Mouse (Mus musculus) B cell, adult 2 months (primary cell): ENCODE data around the gene Olfr469.
"Not testable (repeated sequence)": the region's sequence is repeated elsewhere in the genome, so short reads cannot be mapped to it uniquely, and the experiment has no call there.

Experiments
- DNase-seq, 2 experiments: peaks; one replicate each; pipeline ENCODE4 v3.0.0; 2022

Olfr469 gene

DNA sequence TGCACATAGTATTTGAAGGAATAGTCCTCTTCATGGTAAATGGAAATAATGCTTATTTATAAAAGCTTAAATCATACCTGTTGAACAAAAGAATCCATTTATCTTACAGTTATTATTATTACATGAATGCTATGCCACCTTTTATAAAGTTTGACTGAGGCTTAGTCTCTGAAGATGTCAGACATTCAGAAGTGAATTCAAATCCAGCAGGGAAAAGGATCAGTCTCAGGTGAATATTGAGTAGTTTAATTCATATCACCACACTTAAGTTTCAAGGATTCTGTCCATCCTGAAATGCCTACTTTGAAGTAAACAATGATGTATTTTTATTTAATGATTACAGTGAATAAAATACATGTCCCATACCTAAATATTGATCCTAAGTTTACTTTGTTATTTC, at the start of gene Olfr469:
Olfr469 (minus strand) TSS at position 101 of the 400 bp plus-strand sequence.
- not testable (repeated sequence) for DNase-seq

DNA sequence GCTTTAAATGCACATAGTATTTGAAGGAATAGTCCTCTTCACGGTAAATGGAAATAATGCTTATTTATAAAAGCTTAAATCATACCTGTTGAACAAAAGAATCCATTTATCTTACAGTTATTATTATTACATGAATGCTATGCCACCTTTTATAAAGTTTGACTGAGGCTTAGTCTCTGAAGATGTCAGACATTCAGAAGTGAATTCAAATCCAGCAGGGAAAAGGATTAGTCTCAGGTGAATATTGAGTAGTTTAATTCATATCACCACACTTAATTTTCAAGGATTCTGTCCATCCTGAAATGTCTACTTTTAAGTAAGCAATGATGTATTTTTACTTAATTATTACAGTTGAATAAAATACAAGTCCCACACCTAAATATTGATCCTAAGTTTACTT, 22.0 kb upstream of the Olfr469 start, which contains the start of gene Olfr470:
Olfr470 (minus strand) TSS at position 101 of the 400 bp plus-strand sequence.
- not testable (repeated sequence) for DNase-seq

DNA sequence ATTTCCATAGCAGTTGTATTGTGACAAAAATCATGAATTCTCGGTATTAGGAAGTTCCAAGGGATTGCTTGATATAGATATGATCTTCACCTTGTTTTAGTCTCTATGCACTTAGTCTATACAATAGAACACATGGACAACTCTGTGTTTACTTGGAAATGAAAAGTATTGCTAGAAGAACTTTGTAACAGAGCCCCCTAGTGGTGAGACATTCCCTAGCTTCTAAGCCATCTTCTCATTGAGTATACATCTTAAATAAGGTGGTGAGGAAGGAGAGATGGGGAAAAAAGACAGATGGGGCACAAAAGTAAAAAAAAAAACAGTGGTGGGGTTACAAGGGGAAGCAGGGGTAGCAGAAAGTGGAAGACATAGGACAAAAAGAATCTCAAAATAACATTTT, 16.4 kb upstream of the Olfr469 start:
- DNase-seq, result no peak

DNA sequence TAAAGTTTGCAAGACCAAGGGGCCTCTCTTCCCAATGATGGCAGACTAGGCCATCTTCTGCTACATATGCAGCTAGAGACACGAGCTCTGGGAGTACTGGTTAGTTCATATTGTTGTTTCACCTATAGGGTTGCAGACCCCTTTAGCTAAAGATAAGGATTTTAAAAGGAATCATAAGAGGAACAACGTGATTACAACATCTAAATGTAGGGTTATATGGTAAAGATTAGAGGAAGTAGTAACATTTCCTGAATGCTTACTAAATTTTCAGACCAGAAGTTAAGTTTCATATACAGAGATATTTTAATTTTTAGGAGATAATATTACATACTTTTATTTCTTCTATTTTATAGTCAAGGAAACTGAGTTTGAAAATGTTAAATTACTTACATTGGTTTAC, 1.5 kb downstream of the Olfr469 start:
- DNase-seq, result not testable (repeated sequence)

DNA sequence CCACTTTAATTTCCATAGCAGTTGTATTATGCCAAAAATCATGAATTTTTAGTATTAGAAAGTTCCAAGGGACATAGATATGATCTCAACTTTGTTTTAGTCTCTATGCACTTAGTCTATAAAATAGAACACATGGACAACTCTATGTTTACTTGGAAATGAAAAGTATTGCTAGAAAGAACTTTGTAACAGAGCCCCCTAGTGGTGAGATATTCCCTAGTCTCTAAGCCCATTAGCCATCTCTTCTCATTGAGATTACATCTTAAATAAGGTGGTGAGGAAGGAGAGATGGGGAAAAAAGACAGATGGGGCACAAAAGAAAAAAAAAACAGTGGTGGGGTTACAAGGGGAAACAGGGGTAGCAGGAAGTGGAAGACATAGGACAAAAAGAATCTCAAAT, 5.9 kb downstream of the Olfr469 start:
- no peak for DNase-seq

DNA sequence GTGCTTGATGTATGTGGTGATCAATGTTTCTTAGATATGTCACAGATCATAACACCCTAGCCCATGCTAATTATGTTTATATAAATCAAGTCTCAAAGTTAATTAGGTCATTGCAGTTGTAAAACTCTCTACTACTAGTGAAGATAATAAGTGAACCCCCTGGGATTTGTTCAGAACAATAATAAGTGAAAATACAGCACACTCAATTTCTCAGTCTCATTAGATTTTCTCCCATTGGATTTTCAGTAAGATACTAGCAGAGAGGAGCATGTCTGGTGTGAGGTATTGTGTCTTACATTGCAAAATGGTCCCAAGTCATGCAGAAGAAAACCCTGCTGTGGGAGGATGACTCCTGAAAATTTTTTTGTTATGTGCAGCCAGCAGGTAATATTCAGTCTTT, 13.4 kb downstream of the Olfr469 start, which contains the start of gene Olfr467:
Olfr467 (plus strand) TSS at position 301 of the 400 bp plus-strand sequence.
- DNase-seq, result no peak

DNA sequence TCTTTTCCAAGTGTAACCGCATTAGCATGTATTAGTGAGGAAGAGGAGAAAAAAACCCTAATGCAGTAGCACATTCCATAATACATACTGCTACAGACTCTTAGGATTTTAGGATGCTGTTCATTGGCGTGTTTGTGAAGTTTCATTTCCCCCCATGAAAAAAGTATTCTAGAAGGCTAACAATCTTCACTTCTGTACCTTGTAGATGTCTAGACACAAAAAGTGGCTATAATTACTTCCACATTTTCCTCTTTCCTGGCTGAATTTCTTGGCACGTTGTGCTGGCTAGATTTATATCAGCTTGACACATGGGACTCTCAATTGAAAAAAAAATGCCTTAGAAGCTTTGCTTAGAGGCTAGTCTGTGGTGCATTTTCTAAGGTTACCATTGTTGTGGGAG, 23.2 kb downstream of the Olfr469 start:
- DNase-seq, result no peak

DNA sequence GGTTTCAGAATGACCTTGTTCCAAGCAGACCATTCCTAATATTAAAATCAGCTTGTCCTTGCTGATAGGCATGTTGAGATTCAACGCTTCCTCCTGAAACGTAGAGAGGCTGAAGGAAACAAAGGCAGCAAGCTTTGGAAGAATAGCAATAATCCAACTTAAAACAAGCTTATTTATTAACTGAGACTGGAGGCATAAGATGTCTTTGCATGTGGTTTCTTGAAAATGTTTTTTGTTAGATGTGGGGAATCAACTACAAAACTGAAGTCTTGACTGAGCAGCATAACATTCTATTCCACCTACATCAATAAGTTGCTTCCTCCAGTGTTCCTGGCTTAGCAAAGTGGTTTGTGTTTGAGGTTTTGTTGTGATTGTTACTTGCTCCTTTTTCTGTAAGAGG, 24.2 kb downstream of the Olfr469 start, which contains the start of gene Ovch2:
Ovch2 (minus strand) TSS at position 101 of the 400 bp plus-strand sequence.
- DNase-seq, result no peak

DNA sequence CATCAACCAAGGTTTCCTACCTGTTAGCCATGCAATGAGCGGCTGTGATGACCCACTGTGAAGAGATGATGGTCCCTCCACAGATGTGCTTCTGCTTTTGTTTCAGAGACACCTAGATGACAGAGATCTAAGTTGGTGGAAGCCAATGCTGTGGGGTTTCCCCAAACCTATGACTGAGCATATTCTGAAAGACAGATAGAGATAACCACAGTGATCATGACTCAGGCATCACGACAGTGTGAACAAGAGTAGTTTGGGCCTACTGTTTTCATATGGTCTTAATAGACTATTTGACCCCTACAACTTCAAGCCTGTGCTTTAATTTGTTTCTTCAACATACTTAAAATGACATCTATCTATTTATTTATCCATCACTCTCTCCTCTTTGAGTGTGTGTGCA, 28.8 kb downstream of the Olfr469 start:
- DNase-seq, result no peak

DNA sequence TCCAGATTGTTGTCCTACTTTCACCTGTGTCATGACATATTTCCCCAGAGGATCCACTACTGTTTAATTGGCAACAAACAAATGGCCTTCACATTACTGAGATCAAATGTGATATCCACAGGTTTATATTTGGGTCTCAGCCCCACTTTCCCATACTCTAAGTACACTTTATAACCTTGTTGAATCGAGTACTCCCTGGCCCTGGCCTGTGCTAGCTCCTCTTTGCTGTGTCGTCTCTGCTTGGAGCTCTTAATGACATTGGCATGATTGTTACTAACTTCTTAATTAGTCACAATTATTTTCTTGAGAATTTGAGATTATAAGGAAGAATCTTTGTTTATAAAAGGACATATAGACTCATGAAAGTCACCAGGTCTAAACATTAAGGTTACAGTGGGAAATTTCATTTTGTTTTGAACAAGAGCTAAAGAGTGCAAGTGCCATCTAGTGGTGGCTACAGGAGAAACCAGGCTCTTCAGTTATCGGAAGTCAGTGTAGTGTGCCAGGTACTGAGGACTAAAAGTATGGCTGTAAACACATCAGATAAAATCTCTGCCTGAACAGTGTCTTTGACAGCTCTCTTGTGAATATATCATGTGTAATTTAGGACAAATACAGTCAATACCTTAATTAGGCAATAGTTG, 37.2 kb downstream of the Olfr469 start:
- peak in 1 of 2 experiments; percentile 2 for DNase-seq

DNA sequence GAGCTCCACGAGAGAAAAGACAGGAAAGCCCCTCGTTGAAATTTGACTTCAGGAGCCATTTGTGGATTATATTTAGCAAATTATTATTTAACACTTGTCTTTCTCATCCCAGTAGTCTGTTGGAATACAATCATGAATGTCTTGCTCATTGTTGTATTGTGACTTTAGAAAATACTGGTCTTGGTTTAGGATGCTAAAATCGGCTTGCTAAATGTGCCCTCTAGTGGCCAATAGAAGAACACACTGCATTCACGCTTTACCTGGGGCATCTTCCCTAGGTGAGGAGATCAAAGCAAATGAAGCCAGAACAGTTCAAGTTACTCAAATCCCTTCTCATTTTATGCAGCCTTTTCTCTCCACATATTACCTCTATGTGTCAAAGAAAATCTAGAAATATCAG, 45.7 kb downstream of the Olfr469 start:
- peak; percentile 10 to 13 for DNase-seq

DNA sequence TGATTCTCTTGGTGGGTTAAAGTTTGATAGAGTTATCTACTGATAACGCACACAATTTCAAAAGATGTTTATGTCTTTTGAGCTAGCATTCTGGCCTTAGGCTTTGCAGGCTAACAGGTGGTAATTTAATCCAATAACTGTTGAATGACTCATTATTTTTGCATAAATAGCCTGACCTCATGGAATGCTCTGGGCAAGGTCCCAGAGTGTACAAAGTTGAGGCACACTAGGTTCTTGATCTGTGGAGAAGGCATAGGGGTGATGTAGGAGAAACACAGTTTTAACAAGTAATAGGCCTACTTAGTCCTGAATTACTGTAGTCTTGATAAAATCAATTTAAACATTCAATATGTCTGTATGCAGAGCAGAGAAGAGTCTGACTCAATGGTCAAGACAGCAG, 47.1 kb downstream of the Olfr469 start:
- no peak for DNase-seq

DNA sequence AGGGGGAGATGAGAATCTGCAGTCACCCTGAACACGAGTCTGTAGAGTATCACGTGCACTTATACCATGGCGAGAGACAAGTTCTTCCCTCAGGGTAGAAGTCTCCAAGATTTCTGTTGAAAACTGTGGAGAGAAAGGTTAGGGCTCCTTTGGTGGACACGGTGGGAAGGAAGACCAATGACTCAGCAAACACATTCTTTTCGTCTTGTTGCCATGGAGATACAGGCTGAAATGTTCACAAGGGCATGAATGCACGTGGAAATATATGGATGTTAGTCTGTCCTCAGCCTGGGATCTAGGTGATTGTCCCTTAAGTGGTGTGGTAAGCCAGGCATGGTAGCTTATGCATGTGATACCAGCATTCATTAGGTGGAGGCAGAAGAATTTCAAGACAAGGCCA, 54.5 kb downstream of the Olfr469 start:
- DNase-seq, result no peak
